Mouse (Mus musculus) embryonic facial prominence, embryonic 14.5 days (tissue): ENCODE data around the gene Abcc2. TPM values are rescaled to one million over a fixed set of nuclear protein-coding genes. Genes with fewer than 3 reads are reported as not detected.
A peak's percentile ranks its signal among the peaks of the same experiment; 100 is the strongest.

ENCODE experiments used
- ATAC-seq: fragments of 200-750 bp; cut with Nextera tagmentation; 2 replicates; pipeline ENCODE4 v1.8.0; 2017; ENCODE audit warnings: low read depth, moderate number of reproducible peaks, moderate TSS enrichment
- DNase-seq: peaks from one replicate; pipeline ENCODE4 v3.0.0-alpha.2; 2015; ENCODE audit warnings: low spot score
- H3K27ac ChIP-seq: fragments of 300-500 bp; sonication (generic); replicated peaks from 2 replicates; pipeline ENCODE4 v1.5.1; 2014; ENCODE audit warnings: low read depth, mild to moderate bottlenecking, low read length, moderate library complexity
- H3K27me3 ChIP-seq: fragments of 300-500 bp; sonication (generic); replicated peaks from 2 replicates; pipeline ENCODE4 v1.6.1; 2014; ENCODE audit warnings: low read length; ENCODE audit not compliant: control insufficient read depth, insufficient read depth
- H3K36me3 ChIP-seq: fragments of 300-500 bp; sonication (generic); 2 replicates; pipeline ENCODE4 v1.6.1; 2014; ENCODE audit warnings: low read length, mixed read lengths; ENCODE audit not compliant: control insufficient read depth, insufficient read depth
- H3K4me1 ChIP-seq: fragments of 300-500 bp; sonication (generic); 2 replicates; pipeline ENCODE4 v1.6.1; 2014; ENCODE audit warnings: antibody characterized with exemption, low read length; ENCODE audit not compliant: control insufficient read depth, insufficient read depth
- H3K4me2 ChIP-seq: fragments of 300-500 bp; sonication (generic); 2 replicates; pipeline ENCODE4 v1.6.1; 2014; ENCODE audit warnings: low read depth, mild to moderate bottlenecking, low read length, moderate library complexity, mixed read lengths
- H3K4me3 ChIP-seq: fragments of 300-500 bp; sonication (generic); 2 replicates; pipeline ENCODE4 v1.5.1; 2014; ENCODE audit warnings: low read depth, mild to moderate bottlenecking, low read length
- H3K9ac ChIP-seq: fragments of 300-500 bp; sonication (generic); 2 replicates; pipeline ENCODE4 v1.6.1; 2014; ENCODE audit warnings: low read depth, mild to moderate bottlenecking, low read length, moderate library complexity, mixed read lengths
- H3K9me3 ChIP-seq: fragments of 300-500 bp; sonication (generic); 2 replicates; pipeline ENCODE4 v1.6.1; 2016; ENCODE audit warnings: low read length; ENCODE audit not compliant: control insufficient read depth
- WGBS: fragments of 180-500 bp; shearing (Covaris S2); extraction: QIAGEN DNeasy Blood & Tissue Kit; methylation state at CpG from one replicate; pipeline ENCODE4 v1.1.7; 2014; 5-methylcytosine and 5-hydroxymethylcytosine counted together
- polyA plus RNA-seq: library from polyadenylated mRNA; unstranded; fragments of >200 nt; fragmentation: Nextera tagmentation; extraction: Ambion mirVana; gene quantifications from 2 replicates; pipeline ENCODE4 v1.2.1, GENCODE M21; 2014

The Abcc2 gene
- polyA plus RNA-seq, 1 experiment from 2014 or later = 0.07 TPM

DNA sequence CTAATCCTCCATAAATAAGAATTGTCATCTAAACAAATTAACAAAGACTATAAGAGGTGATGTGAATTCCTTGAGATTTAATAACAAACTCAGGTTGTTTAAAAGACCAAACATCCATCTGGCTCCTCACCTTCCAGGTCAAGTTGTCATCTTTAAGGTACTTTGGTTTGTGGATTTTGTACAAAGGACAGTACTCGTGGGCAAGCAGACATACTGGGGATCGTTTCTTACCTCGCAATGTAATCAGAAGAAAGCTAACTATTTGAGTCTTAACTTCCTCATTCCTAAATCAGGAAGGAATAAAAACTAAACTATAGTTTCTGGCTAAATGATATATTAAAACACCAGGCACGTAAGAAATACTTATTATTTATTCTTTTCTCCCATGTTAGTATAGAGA is 11.4 kb upstream of the Abcc2 start:
- no peak overlapping the region for H3K27ac ChIP-seq
- no peak overlapping the region for H3K4me2 ChIP-seq
- no peaks in the 10 kb centered on the region for H3K9me3 ChIP-seq
- no peaks in the 10 kb centered on the region for H3K27me3 ChIP-seq
- H3K4me1 ChIP-seq = no peaks in the 10 kb centered on the region
- H3K9ac ChIP-seq = no peak overlapping the region
- ATAC-seq = no peak
- no peak for DNase-seq
- 79% methylated on average over 4 of the region's 4 CpGs for WGBS
- no peak overlapping the region for H3K4me3 ChIP-seq
- peaks cover 3% of the 10 kb centered on the region; the same call in 1 of the 2 replicates for H3K36me3 ChIP-seq

DNA sequence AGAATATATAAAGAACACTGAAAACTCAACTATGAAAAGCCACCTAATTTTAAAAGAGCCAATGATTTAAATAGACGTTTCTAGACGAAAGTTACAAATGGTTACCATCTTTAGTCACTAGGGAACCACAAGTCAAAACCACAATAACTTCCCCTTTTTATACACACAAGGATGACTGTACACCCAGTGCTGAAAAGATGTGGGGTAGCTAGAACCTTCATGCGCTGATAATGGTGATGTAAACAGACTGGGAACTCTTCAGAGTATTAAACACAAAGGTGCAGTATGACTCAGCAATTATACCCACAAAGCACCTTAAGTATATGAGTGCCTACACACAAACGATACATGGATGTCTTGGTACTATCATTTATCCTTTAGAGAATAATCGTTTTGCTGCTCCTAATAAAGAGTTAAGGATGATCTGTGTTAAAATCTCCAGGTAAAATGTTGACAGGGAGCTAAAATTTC is 10.5 kb upstream of the Abcc2 start:
- Histone ChIP-seq H3K4me2 (no peak overlapping the region), H3K4me1 (no peaks in the 10 kb centered on the region), H3K4me3 (no peak overlapping the region), H3K9ac (no peak overlapping the region), H3K36me3 (peaks cover 3% of the 10 kb centered on the region; the same call in 1 of the 2 replicates), H3K27me3 (no peaks in the 10 kb centered on the region), H3K9me3 (no peaks in the 10 kb centered on the region), H3K27ac (no peak overlapping the region)
- no peak for ATAC-seq
- peak; percentile 3 for DNase-seq
- WGBS = 84% methylated on average over 5 of the region's 5 CpGs

DNA sequence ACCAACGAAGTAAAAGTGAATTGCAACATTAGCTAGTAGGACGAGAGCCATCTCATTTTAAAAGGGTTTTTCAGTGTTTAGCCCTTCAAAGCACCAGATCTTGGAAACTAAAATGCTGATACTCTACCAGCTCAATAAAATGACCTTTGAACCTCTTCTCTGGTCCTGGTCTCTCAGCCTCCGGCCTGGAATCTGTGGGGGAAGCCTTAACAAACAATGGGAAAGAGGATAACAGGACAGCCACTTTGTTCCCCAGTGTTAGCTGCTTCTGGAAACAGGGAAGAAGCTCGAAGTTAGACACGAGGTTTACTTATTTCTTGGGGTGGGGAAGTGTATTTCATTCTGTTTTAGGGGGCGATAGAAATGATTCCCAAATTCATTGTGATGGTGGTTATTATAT is 9.7 kb upstream of the Abcc2 start:
- Histone ChIP-seq H3K9ac (no peak overlapping the region), H3K4me2 (no peak overlapping the region), H3K9me3 (no peaks in the 10 kb centered on the region), H3K27me3 (no peaks in the 10 kb centered on the region), H3K27ac (no peak overlapping the region), H3K4me1 (no peaks in the 10 kb centered on the region), H3K4me3 (no peak overlapping the region), H3K36me3 (peaks cover 3% of the 10 kb centered on the region; the same call in 1 of the 2 replicates)
- ATAC-seq (no peak), DNase-seq (no peak)
- 71% methylated on average over 6 of the region's 6 CpGs for WGBS

DNA sequence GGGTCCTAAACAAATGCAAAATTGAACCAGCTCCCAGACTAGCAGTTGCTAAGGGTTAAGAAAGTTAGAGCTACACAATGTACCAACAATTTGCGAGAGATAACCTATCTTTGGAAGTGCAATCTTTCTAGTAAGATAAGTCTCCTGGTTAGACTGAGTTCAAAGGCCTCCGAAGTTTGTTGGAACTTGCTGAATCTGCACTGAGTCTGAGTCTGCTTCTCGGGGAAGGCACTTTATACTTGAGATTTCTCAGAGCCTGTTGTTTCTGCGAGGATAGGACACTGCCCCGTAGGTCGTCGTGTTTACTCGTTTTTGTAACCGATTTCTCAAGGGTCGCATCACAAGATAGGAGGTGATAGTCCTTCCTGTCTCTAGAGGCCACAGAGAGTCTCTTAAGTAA is 6.6 kb upstream of the Abcc2 start:
- Histone ChIP-seq H3K27ac (no peak overlapping the region), H3K27me3 (no peaks in the 10 kb centered on the region), H3K36me3 (no peaks in the 10 kb centered on the region), H3K4me3 (no peak overlapping the region), H3K4me1 (no peaks in the 10 kb centered on the region), H3K9ac (no peak overlapping the region), H3K9me3 (no peaks in the 10 kb centered on the region), H3K4me2 (no peak overlapping the region)
- 72% methylated on average over 10 of the region's 10 CpGs for WGBS
- DNase-seq = no peak
- no peak for ATAC-seq

DNA sequence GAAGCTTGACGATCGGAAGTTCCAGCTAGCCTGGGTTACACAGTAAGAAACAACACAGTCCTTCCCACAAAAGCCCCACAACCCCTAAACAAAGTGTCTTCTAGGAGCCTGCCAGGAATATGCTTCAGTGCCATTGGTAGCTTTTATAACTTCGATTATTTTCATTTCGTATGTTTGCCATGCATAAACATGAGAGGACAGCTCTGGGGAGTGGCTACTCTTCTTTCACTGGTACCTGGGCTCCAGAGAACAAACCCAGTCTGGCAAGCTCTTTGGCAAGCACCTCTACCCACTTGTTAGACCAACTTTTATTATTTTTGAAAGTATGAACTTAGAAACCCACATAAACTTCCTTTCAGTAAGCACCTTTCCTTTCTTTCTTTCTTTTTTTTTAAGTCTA is 5.4 kb upstream of the Abcc2 start:
- WGBS = 74% methylated on average over 4 of the region's 4 CpGs
- no peaks in the 10 kb centered on the region for H3K4me1 ChIP-seq

DNA sequence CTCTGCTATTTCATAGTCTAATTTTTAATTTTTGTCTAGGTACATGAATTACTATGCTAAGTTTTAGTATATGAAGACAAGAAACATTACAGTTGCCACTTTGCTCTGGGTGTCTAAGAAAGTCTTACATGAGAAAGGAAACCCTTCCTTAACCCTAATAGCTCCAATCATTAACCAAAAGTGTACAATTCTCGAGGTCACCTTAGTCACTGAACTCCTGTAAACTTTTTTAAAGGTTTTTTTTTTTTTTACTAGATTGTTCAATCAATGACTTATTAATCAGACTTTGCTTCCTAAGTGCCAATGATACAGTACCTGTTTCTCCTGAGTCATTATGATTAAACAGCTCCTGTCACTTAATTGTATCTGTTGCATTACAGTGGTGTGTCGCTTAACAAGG is 4.7 kb upstream of the Abcc2 start:
- Histone ChIP-seq H3K9ac (no peak overlapping the region), H3K4me2 (no peak overlapping the region), H3K4me1 (no peaks in the 10 kb centered on the region), H3K27me3 (no peaks in the 10 kb centered on the region), H3K36me3 (no peaks in the 10 kb centered on the region), H3K9me3 (no peaks in the 10 kb centered on the region), H3K4me3 (no peak overlapping the region), H3K27ac (no peak overlapping the region)
- no peak for ATAC-seq
- WGBS = 68% methylated on average over 2 of the region's 2 CpGs
- no peak for DNase-seq

More for the DNA sequence above, 5.4 kb upstream of the Abcc2 start:
- no peak overlapping the region for H3K4me2 ChIP-seq
- no peak for ATAC-seq
- H3K27me3 ChIP-seq = no peaks in the 10 kb centered on the region
- no peaks in the 10 kb centered on the region for H3K9me3 ChIP-seq
- no peak overlapping the region for H3K27ac ChIP-seq
- no peaks in the 10 kb centered on the region for H3K36me3 ChIP-seq
- H3K4me3 ChIP-seq = no peak overlapping the region
- no peak for DNase-seq
- no peak overlapping the region for H3K9ac ChIP-seq

DNA sequence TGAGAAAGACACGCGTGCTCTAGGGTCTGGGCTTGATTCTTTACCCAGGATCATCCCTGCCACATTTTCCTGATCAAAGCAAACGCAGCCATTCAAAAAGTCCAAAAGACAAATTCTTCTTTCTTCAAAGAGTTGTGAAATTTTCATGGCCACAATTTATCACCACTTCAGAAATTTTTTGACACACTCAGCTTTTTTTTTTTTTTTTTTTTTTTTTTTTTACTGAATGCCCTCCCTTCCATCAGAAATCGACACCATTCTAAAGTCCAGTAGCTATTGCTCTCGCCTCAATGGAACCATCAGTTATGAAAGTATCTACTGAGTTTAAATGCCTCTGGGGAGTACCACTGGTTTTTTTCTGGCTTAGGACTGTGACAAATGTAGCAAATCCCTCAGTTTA is 1.6 kb upstream of the Abcc2 start:
- H3K9me3 ChIP-seq = no peaks in the 10 kb centered on the region
- DNase-seq (no peak), ATAC-seq (no peak)
- no peak overlapping the region for H3K4me2 ChIP-seq
- 61% methylated on average over 5 of the region's 5 CpGs for WGBS
- H3K9ac ChIP-seq = no peak overlapping the region
- H3K36me3 ChIP-seq = no peaks in the 10 kb centered on the region
- H3K27ac ChIP-seq = no peak overlapping the region
- H3K4me1 ChIP-seq = no peaks in the 10 kb centered on the region
- no peaks in the 10 kb centered on the region for H3K27me3 ChIP-seq
- H3K4me3 ChIP-seq = no peak overlapping the region

DNA sequence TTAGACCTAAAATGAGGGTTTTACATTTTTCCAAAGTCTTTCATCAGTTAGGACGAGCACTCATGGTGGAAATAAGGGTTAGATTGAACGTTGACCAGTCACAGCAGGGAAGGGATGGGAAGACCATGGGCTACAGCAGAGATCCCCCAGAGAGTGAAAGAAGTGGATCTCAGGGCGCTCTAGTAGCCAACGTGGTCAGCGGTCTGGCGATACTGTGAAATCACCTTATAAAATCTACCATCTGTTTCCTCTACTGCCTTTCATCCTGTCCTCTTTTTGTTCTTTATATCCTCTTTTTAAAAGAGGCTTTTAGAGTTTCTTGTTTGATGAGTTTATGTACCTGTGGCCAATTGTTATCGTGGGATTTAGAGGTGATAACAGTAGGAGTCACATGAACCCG is 2.8 kb downstream of the Abcc2 start:
- H3K27ac ChIP-seq = no peak overlapping the region
- ATAC-seq (no peak), DNase-seq (no peak)
- no peaks in the 10 kb centered on the region for H3K36me3 ChIP-seq
- no peaks in the 10 kb centered on the region for H3K9me3 ChIP-seq
- 77% methylated on average over 8 of the region's 8 CpGs for WGBS
- no peak overlapping the region for H3K4me3 ChIP-seq
- no peaks in the 10 kb centered on the region for H3K4me1 ChIP-seq
- H3K4me2 ChIP-seq = no peak overlapping the region
- H3K27me3 ChIP-seq = no peaks in the 10 kb centered on the region
- no peak overlapping the region for H3K9ac ChIP-seq

DNA sequence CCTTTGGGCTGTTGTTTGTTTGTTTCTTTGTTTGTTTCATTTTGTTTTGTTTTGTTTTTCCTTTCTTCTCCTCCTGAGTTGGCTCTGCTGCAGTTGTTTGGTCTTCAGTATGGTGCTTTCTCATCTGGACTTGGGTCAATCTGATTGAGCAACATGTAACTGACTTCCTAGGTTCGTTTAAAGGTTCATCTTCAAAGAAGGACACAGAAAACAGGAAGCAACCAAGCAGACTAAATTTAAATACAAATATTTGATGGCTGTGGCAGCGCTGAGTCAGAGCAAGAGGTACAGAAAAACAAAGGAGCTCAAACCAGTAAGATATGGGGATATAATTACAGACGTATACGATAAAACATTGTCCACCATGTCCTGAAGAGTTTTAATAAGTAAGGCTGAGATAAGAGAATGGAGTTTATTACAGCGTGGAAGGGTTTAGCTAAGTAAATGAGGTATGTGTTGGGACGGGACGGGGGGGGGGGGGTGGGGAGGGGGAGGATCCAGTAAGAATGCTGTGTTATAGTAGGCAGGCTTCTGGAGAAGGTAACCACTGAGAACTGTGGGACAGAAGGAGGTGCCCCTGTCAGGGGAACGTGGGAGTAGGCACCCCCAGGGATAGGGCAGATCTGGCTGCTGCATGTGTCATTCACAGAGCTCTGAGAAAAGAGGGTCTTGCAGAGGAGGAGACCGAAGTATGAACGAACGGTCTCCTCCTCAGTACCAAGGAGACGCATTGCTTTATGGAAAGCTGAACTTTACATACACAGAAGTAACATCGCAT is 4.4 kb downstream of the Abcc2 start:
- no peaks in the 10 kb centered on the region for H3K27me3 ChIP-seq
- no peak for ATAC-seq
- H3K9ac ChIP-seq = no peak overlapping the region
- no peak overlapping the region for H3K27ac ChIP-seq
- no peaks in the 10 kb centered on the region for H3K9me3 ChIP-seq
- no peaks in the 10 kb centered on the region for H3K4me1 ChIP-seq
- no peaks in the 10 kb centered on the region for H3K36me3 ChIP-seq
- no peak overlapping the region for H3K4me3 ChIP-seq
- no peak for DNase-seq
- no peak overlapping the region for H3K4me2 ChIP-seq
- WGBS = 79% methylated on average over 12 of the region's 13 CpGs
